Mouse (Mus musculus): Measurements from ENCODE around the gene Zeb2. TPM values are rescaled to one million over a fixed set of nuclear protein-coding genes. Genes with fewer than 3 reads are reported as not detected.
A peak's percentile ranks its signal among the peaks of the same experiment; 100 is the strongest.

Gene Zeb2
- polyA plus RNA-seq, 1 experiment from 2014 or later = 52.2 TPM

- Histone ChIP-seq H3K27me3 (ENCODE audit: control insufficient read depth, insufficient read depth, low read length) (no peaks in the 10 kb centered on the region), H3K9ac (ENCODE audit: low read depth, low read length) (no peak overlapping the region), H3K27ac (ENCODE audit: low read depth, low read length) (no peak overlapping the region), H3K4me1 (ENCODE audit: control insufficient read depth, insufficient read depth, low read length) (peaks cover 20% of the 10 kb centered on the region), H3K9me3 (ENCODE audit: control insufficient read depth, low read length) (no peaks in the 10 kb centered on the region), H3K4me2 (replicated peaks; ENCODE audit: low read depth, low read length) (no peak overlapping the region), H3K36me3 (ENCODE audit: control insufficient read depth, insufficient read depth, low read length) (peaks cover 8% of the 10 kb centered on the region; the same call in 1 of the 2 replicates), H3K4me3 (ENCODE audit: low read length) (no peak overlapping the region)
- ATAC-seq (ENCODE audit: low FRiP score, low TSS enrichment) = no peak
- 88% methylated on average over 7 of the region's 7 CpGs for WGBS
Observed at GRCm38 (mm10) chr2:45068792-45069550, 48.2 kb downstream of the Zeb2 start.

- peak; percentile 72; the same call in 1 of the 2 replicates for ATAC-seq (ENCODE audit: low FRiP score, low TSS enrichment)
Observed at GRCm38 (mm10) chr2:45067116-45067515, 50.1 kb downstream of the Zeb2 start.

GRCm38 (mm10) chr2:45063300-45063890 lies 53.8 kb downstream of the Zeb2 start:
- H3K27me3 ChIP-seq (ENCODE audit: control insufficient read depth, insufficient read depth, low read length) = no peaks in the 10 kb centered on the region
- 0 out of 2 replicates have a peak overlapping the region, but pooled peaks have one; percentile 24 for H3K27ac ChIP-seq (ENCODE audit: low read depth, low read length)
- WGBS = 19% methylated on average over 7 of the region's 7 CpGs
- ATAC-seq (ENCODE audit: low FRiP score, low TSS enrichment) = no peak
- no peaks in the 10 kb centered on the region for H3K9me3 ChIP-seq (ENCODE audit: control insufficient read depth, low read length)
- no peak overlapping the region for H3K4me2 ChIP-seq (replicated peaks; ENCODE audit: low read depth, low read length)
- no peak overlapping the region for H3K9ac ChIP-seq (ENCODE audit: low read depth, low read length)
- H3K36me3 ChIP-seq (ENCODE audit: control insufficient read depth, insufficient read depth, low read length) = no peaks in the 10 kb centered on the region; the same call in 1 of the 2 replicates
- no peak overlapping the region for H3K4me3 ChIP-seq (ENCODE audit: low read length)
- peaks cover 20% of the 10 kb centered on the region for H3K4me1 ChIP-seq (ENCODE audit: control insufficient read depth, insufficient read depth, low read length)

More at GRCm38 (mm10) chr2:45067116-45067515, 50.1 kb downstream of the Zeb2 start:
- H3K4me3 ChIP-seq (ENCODE audit: low read length) = no peak overlapping the region
- H3K27me3 ChIP-seq (ENCODE audit: control insufficient read depth, insufficient read depth, low read length) = no peaks in the 10 kb centered on the region
- peaks cover 24% of the 10 kb centered on the region for H3K4me1 ChIP-seq (ENCODE audit: control insufficient read depth, insufficient read depth, low read length)
- 22% methylated on average over 5 of the region's 5 CpGs for WGBS
- no peak overlapping the region for H3K4me2 ChIP-seq (replicated peaks; ENCODE audit: low read depth, low read length)
- no peaks in the 10 kb centered on the region for H3K9me3 ChIP-seq (ENCODE audit: control insufficient read depth, low read length)
- H3K36me3 ChIP-seq (ENCODE audit: control insufficient read depth, insufficient read depth, low read length) = peaks cover 4% of the 10 kb centered on the region; the same call in 1 of the 2 replicates
- H3K27ac ChIP-seq (ENCODE audit: low read depth, low read length) = no peak overlapping the region
- no peak overlapping the region for H3K9ac ChIP-seq (ENCODE audit: low read depth, low read length)

- no peak overlapping the region for H3K27ac ChIP-seq (ENCODE audit: low read depth, low read length)
- H3K4me1 ChIP-seq (ENCODE audit: control insufficient read depth, insufficient read depth, low read length) = peaks cover 12% of the 10 kb centered on the region
- ATAC-seq (ENCODE audit: low FRiP score, low TSS enrichment) = no peak
- H3K36me3 ChIP-seq (ENCODE audit: control insufficient read depth, insufficient read depth, low read length) = no peaks in the 10 kb centered on the region; the same call in 1 of the 2 replicates
- H3K4me3 ChIP-seq (ENCODE audit: low read length) = no peak overlapping the region
- no peak overlapping the region for H3K9ac ChIP-seq (ENCODE audit: low read depth, low read length)
- H3K4me2 ChIP-seq (replicated peaks; ENCODE audit: low read depth, low read length) = no peak overlapping the region
- H3K27me3 ChIP-seq (ENCODE audit: control insufficient read depth, insufficient read depth, low read length) = no peaks in the 10 kb centered on the region
- H3K9me3 ChIP-seq (ENCODE audit: control insufficient read depth, low read length) = no peaks in the 10 kb centered on the region
- whole genome bisulfite sequencing = 67% methylated on average over 6 of the region's 6 CpGs
Observed at GRCm38 (mm10) chr2:45062136-45062535, 55.1 kb downstream of the Zeb2 start.

- no peak overlapping the region for H3K9ac ChIP-seq (ENCODE audit: low read depth, low read length)
- no peak overlapping the region for H3K4me3 ChIP-seq (ENCODE audit: low read length)
- no peak for ATAC-seq (ENCODE audit: low FRiP score, low TSS enrichment)
- H3K4me2 ChIP-seq (replicated peaks; ENCODE audit: low read depth, low read length) = no peak overlapping the region
- no peaks in the 10 kb centered on the region for H3K9me3 ChIP-seq (ENCODE audit: control insufficient read depth, low read length)
- H3K27me3 ChIP-seq (ENCODE audit: control insufficient read depth, insufficient read depth, low read length) = no peaks in the 10 kb centered on the region
- H3K4me1 ChIP-seq (ENCODE audit: control insufficient read depth, insufficient read depth, low read length) = peaks cover 20% of the 10 kb centered on the region
- no peak overlapping the region for H3K27ac ChIP-seq (ENCODE audit: low read depth, low read length)
- H3K36me3 ChIP-seq (ENCODE audit: control insufficient read depth, insufficient read depth, low read length) = no peaks in the 10 kb centered on the region; the same call in 1 of the 2 replicates
- WGBS = 78% methylated on average over 4 of the region's 4 CpGs
Observed at GRCm38 (mm10) chr2:45060768-45061167, 56.4 kb downstream of the Zeb2 start.

GRCm38 (mm10) chr2:45060202-45060601 lies 57.0 kb downstream of the Zeb2 start:
- Histone ChIP-seq H3K36me3 (ENCODE audit: control insufficient read depth, insufficient read depth, low read length) (no peaks in the 10 kb centered on the region; the same call in 1 of the 2 replicates), H3K27ac (ENCODE audit: low read depth, low read length) (no peak overlapping the region), H3K4me1 (ENCODE audit: control insufficient read depth, insufficient read depth, low read length) (peaks cover 22% of the 10 kb centered on the region), H3K27me3 (ENCODE audit: control insufficient read depth, insufficient read depth, low read length) (no peaks in the 10 kb centered on the region), H3K9ac (ENCODE audit: low read depth, low read length) (no peak overlapping the region), H3K4me3 (ENCODE audit: low read length) (no peak overlapping the region), H3K9me3 (ENCODE audit: control insufficient read depth, low read length) (no peaks in the 10 kb centered on the region), H3K4me2 (replicated peaks; ENCODE audit: low read depth, low read length) (no peak overlapping the region)
- WGBS = 65% methylated on average over 9 of the region's 9 CpGs
- ATAC-seq (ENCODE audit: low FRiP score, low TSS enrichment) = no peak

- Histone ChIP-seq H3K9ac (ENCODE audit: low read depth, low read length) (no peak overlapping the region), H3K27ac (ENCODE audit: low read depth, low read length) (no peak overlapping the region), H3K9me3 (ENCODE audit: control insufficient read depth, low read length) (no peaks in the 10 kb centered on the region), H3K36me3 (ENCODE audit: control insufficient read depth, insufficient read depth, low read length) (no peaks in the 10 kb centered on the region; the same call in 1 of the 2 replicates), H3K4me2 (replicated peaks; ENCODE audit: low read depth, low read length) (no peak overlapping the region), H3K27me3 (ENCODE audit: control insufficient read depth, insufficient read depth, low read length) (no peaks in the 10 kb centered on the region), H3K4me1 (ENCODE audit: control insufficient read depth, insufficient read depth, low read length) (peaks cover 28% of the 10 kb centered on the region), H3K4me3 (ENCODE audit: low read length) (no peak overlapping the region)
- no peak for ATAC-seq (ENCODE audit: low FRiP score, low TSS enrichment)
- 92% methylated on average over 4 of the region's 4 CpGs for WGBS
Observed at GRCm38 (mm10) chr2:45059599-45059998, 57.6 kb downstream of the Zeb2 start.

- Histone ChIP-seq H3K9ac (ENCODE audit: low read depth, low read length) (no peak overlapping the region), H3K4me3 (ENCODE audit: low read length) (no peak overlapping the region), H3K4me1 (ENCODE audit: control insufficient read depth, insufficient read depth, low read length) (peaks cover 30% of the 10 kb centered on the region), H3K9me3 (ENCODE audit: control insufficient read depth, low read length) (no peaks in the 10 kb centered on the region), H3K36me3 (ENCODE audit: control insufficient read depth, insufficient read depth, low read length) (no peaks in the 10 kb centered on the region; the same call in 1 of the 2 replicates), H3K4me2 (replicated peaks; ENCODE audit: low read depth, low read length) (no peak overlapping the region), H3K27ac (ENCODE audit: low read depth, low read length) (no peak overlapping the region), H3K27me3 (ENCODE audit: control insufficient read depth, insufficient read depth, low read length) (no peaks in the 10 kb centered on the region)
- WGBS = 92% methylated on average over 12 of the region's 12 CpGs
- ATAC-seq (ENCODE audit: low FRiP score, low TSS enrichment) = no peak
Observed at GRCm38 (mm10) chr2:45059010-45059409, 58.2 kb downstream of the Zeb2 start.

- Histone ChIP-seq H3K27ac (ENCODE audit: low read depth, low read length) (no peak overlapping the region), H3K9me3 (ENCODE audit: control insufficient read depth, low read length) (no peaks in the 10 kb centered on the region), H3K27me3 (ENCODE audit: control insufficient read depth, insufficient read depth, low read length) (no peaks in the 10 kb centered on the region), H3K4me3 (ENCODE audit: low read length) (no peak overlapping the region), H3K9ac (ENCODE audit: low read depth, low read length) (no peak overlapping the region), H3K4me2 (replicated peaks; ENCODE audit: low read depth, low read length) (no peak overlapping the region), H3K36me3 (ENCODE audit: control insufficient read depth, insufficient read depth, low read length) (no peaks in the 10 kb centered on the region; the same call in 1 of the 2 replicates), H3K4me1 (ENCODE audit: control insufficient read depth, insufficient read depth, low read length) (peaks cover 24% of the 10 kb centered on the region)
- no peak for ATAC-seq (ENCODE audit: low FRiP score, low TSS enrichment)
- 84% methylated on average over 9 of the region's 9 CpGs for WGBS
Observed at GRCm38 (mm10) chr2:45058183-45058582, 59.0 kb downstream of the Zeb2 start.

Measured in kidney, embryonic 14.5 days (tissue).